Mouse (Mus musculus): ENCODE results near the gene Ypel3. TPM values are rescaled to one million over a fixed set of nuclear protein-coding genes. Genes with fewer than 3 reads are reported as not detected.

The Ypel3 gene
- polyA plus RNA-seq, 1 experiment from 2014 or later = 246 TPM

DNA sequence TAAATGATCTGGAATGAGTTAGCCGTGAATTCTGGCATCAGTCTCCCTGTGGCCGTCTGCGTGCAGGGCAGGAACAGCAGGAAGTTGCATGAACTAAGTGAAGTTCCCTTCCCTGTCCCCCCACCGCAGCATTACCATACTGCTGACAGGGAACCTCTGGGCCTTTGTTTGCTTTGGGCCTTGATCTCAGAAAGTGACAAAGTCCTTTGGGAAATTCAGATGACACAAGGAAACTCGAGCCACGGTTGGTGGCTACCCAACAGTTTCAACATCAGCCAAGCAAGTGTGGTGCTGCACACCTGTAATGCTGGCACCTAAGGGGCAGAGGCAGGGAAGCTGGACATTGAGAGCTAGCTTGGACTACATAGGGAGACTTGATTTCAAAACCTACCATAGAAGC, 30.0 kb upstream of the Ypel3 start:
- Histone ChIP-seq H3K4me1 (ENCODE audit: control insufficient read depth, insufficient read depth, low read length) (no peaks in the 10 kb centered on the region), H3K4me2 (ENCODE audit: low read depth, low read length) (no peak overlapping the region), H3K27me3 (ENCODE audit: control insufficient read depth, insufficient read depth, low read length) (no peaks in the 10 kb centered on the region), H3K27ac (ENCODE audit: low read depth, low read length) (no peak overlapping the region), H3K4me3 (ENCODE audit: low read depth, low read length) (no peak overlapping the region), H3K36me3 (ENCODE audit: control insufficient read depth, insufficient read depth, low read length) (no peaks in the 10 kb centered on the region), H3K9ac (replicated peaks; ENCODE audit: low read depth, low read length) (no peak overlapping the region), H3K9me3 (ENCODE audit: control insufficient read depth, low read length) (no peaks in the 10 kb centered on the region)
- no peak for ATAC-seq (ENCODE audit: low read depth)
- 46% methylated on average over 6 of the region's 6 CpGs for WGBS

DNA sequence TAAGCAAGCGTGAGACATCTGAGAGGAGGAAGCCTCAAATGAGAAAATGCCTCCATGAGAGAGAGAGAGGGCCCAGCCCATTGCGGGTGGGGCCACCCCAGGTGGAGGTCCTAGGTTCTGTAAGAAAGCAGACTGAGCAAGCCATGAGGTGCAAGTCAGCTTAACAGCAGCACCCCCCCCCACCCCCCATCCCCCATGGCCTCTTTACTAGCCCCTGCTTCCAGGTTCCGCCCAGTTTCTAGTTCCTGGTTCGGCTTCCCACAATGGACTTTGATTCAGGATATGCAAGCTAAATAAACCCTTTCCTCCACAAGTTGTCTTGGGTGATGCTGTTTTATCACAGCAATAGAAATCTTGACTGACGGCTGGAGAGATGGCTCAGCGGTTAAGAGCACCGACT, 27.9 kb upstream of the Ypel3 start:
- no peaks in the 10 kb centered on the region for H3K27me3 ChIP-seq (ENCODE audit: control insufficient read depth, insufficient read depth, low read length)
- no peaks in the 10 kb centered on the region for H3K4me1 ChIP-seq (ENCODE audit: control insufficient read depth, insufficient read depth, low read length)
- no peaks in the 10 kb centered on the region for H3K9me3 ChIP-seq (ENCODE audit: control insufficient read depth, low read length)
- no peaks in the 10 kb centered on the region for H3K36me3 ChIP-seq (ENCODE audit: control insufficient read depth, insufficient read depth, low read length)
- 82% methylated on average over 7 of the region's 7 CpGs for WGBS
- no peak overlapping the region for H3K27ac ChIP-seq (ENCODE audit: low read depth, low read length)
- no peak overlapping the region for H3K9ac ChIP-seq (replicated peaks; ENCODE audit: low read depth, low read length)
- no peak overlapping the region for H3K4me3 ChIP-seq (ENCODE audit: low read depth, low read length)
- ATAC-seq (ENCODE audit: low read depth) = no peak
- H3K4me2 ChIP-seq (ENCODE audit: low read depth, low read length) = no peak overlapping the region

DNA sequence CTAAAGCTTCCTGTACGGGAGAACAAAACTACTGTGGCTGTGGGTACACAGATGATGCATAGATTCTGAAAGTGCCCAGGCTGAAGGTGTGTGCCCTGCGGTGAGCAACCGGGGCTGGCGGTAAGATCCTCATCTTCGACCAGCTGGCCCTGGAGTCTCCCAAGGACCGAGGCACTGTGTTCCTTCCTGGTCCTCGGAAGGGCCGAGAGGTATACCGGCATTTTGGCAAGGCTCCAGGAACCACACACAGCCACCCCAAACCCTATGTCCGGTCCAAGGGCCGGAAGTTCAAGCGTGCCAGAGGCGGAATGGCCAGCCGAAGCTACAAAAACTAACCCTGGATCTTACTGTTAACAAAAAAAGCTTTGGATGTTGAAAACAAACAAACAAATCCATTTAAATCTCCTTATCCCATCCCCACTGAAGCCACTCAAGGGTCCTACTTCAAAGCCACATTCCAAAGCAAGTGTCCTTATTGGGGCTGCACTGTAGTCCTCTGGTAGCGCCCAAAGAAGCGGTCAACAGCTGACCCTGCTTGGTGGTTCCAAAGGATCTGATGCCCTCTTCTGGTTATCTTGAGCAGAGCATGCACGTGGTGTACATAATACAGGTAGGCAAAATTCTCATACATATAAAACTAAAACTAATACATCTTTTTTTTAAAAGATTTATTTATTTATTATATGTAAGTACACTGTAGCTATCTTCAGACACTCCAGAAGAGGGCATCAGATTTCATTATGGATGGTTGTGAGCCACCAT, 27.0 kb upstream of the Ypel3 start:
- 95% methylated on average over 17 of the region's 17 CpGs for WGBS
- Histone ChIP-seq H3K36me3 (ENCODE audit: control insufficient read depth, insufficient read depth, low read length) (no peaks in the 10 kb centered on the region), H3K27me3 (ENCODE audit: control insufficient read depth, insufficient read depth, low read length) (no peaks in the 10 kb centered on the region), H3K4me2 (ENCODE audit: low read depth, low read length) (no peak overlapping the region), H3K9ac (replicated peaks; ENCODE audit: low read depth, low read length) (no peak overlapping the region), H3K9me3 (ENCODE audit: control insufficient read depth, low read length) (no peaks in the 10 kb centered on the region), H3K27ac (ENCODE audit: low read depth, low read length) (no peak overlapping the region), H3K4me3 (ENCODE audit: low read depth, low read length) (no peak overlapping the region), H3K4me1 (ENCODE audit: control insufficient read depth, insufficient read depth, low read length) (no peaks in the 10 kb centered on the region)
- ATAC-seq (ENCODE audit: low read depth) = no peak

DNA sequence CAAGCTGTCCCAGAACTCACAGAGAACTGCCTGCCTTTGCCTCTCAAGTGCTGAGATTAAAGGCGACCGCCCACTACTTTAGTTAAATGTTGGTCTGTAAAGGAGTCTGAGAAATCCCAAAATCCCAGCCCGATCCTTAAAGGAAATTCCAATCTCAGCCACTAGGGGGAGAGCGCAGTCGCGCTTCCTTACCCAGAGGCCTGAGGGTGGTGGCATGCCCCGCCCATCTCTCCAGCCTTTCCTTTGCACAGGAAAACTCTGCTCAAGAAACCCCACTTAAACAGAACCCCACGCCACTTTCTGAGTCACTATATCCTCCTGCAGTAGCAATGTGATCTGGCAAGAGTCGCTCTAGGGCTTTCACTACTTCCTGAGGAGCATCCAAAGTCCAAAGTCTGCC, 21.9 kb upstream of the Ypel3 start:
- Histone ChIP-seq H3K27ac (ENCODE audit: low read depth, low read length) (no peak overlapping the region), H3K4me1 (ENCODE audit: control insufficient read depth, insufficient read depth, low read length) (no peaks in the 10 kb centered on the region), H3K9ac (replicated peaks; ENCODE audit: low read depth, low read length) (no peak overlapping the region), H3K9me3 (ENCODE audit: control insufficient read depth, low read length) (no peaks in the 10 kb centered on the region), H3K36me3 (ENCODE audit: control insufficient read depth, insufficient read depth, low read length) (no peaks in the 10 kb centered on the region), H3K27me3 (ENCODE audit: control insufficient read depth, insufficient read depth, low read length) (no peaks in the 10 kb centered on the region), H3K4me2 (ENCODE audit: low read depth, low read length) (0 out of 2 replicates have a peak overlapping the region, but pooled peaks have one; percentile 9), H3K4me3 (ENCODE audit: low read depth, low read length) (no peak overlapping the region)
- WGBS = 1% methylated on average over 9 of the region's 9 CpGs
- ATAC-seq (ENCODE audit: low read depth) = peak; percentile 65; the same call in 1 of the 2 replicates

DNA sequence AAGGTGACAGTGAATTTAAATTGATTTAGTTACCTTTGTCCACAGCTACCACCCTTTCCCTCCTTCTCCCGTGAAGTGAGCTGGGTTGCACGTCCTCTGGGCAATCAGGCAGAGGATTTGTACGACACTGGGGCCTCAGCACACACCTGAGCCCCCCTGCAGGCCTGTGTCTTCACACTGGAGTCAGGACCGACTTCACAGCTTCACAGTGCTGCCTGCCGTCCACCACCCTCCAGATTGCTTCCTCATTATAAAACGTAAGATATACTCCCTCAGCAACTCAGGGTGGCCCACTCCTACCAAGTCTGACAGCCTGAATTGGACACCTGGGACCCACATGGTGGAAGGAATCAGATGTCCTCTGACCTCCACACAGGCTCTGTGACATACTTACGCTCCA, 18.2 kb upstream of the Ypel3 start:
- Histone ChIP-seq H3K9ac (replicated peaks; ENCODE audit: low read depth, low read length) (no peak overlapping the region), H3K36me3 (ENCODE audit: control insufficient read depth, insufficient read depth, low read length) (no peaks in the 10 kb centered on the region), H3K27ac (ENCODE audit: low read depth, low read length) (no peak overlapping the region), H3K27me3 (ENCODE audit: control insufficient read depth, insufficient read depth, low read length) (no peaks in the 10 kb centered on the region), H3K4me2 (ENCODE audit: low read depth, low read length) (no peak overlapping the region), H3K4me1 (ENCODE audit: control insufficient read depth, insufficient read depth, low read length) (peaks cover 19% of the 10 kb centered on the region), H3K9me3 (ENCODE audit: control insufficient read depth, low read length) (no peaks in the 10 kb centered on the region), H3K4me3 (ENCODE audit: low read depth, low read length) (no peak overlapping the region)
- 0 out of 2 replicates have a peak, but pooled peaks have one; percentile 2 for ATAC-seq (ENCODE audit: low read depth)
- WGBS = 52% methylated on average over 7 of the region's 7 CpGs

DNA sequence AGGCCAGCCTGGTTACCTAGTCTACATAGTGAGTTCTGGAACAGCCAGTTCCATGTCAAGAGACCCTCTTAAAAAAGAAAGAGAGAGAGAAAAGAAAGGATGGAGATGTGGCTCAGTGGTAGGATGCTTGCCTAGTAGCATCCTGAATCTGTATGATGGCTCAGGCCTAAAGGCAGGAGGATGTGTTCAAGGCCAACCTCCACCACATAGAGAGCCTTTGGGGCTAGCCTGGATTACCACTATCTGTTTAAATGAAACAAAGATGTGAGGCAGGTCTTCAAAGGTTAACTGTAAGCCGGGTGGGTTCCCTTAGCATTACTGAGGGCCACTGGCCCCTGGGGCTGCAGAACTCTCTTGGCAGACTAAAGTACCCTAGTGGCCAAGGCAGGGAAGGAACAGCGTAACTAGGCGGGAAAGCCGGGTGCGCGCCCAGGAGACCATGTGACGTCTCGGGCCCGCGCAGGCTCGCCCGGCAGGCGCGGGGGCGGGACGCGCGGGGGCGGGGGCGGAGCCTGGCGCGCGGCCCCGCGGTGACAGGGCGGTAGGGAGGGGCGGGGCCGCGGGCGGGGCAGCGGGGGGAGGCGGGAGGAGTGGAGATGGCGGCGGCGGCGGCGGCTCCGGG, 17.6 kb upstream of the Ypel3 start, which contains the start of gene Mapk3:
Gene Mapk3 (plus strand): TSS at position 552 of the 622 bp plus-strand sequence.
- Histone ChIP-seq H3K9ac (replicated peaks; ENCODE audit: low read depth, low read length) (peak within 1 kb of the TSS; percentile 83), H3K36me3 (ENCODE audit: control insufficient read depth, insufficient read depth, low read length) (no peaks in the 10 kb centered on the region; the same call in 1 of the 2 replicates), H3K27ac (ENCODE audit: low read depth, low read length) (peak within 1 kb of the TSS; percentile 85), H3K4me2 (ENCODE audit: low read depth, low read length) (peak within 1 kb of the TSS; percentile 59), H3K27me3 (ENCODE audit: control insufficient read depth, insufficient read depth, low read length) (no peaks in the 10 kb centered on the region), H3K4me1 (ENCODE audit: control insufficient read depth, insufficient read depth, low read length) (peaks cover 19% of the 10 kb centered on the region), H3K9me3 (ENCODE audit: control insufficient read depth, low read length) (no peaks in the 10 kb centered on the region), H3K4me3 (ENCODE audit: low read depth, low read length) (peak within 1 kb of the TSS; percentile 66)
- ATAC-seq (ENCODE audit: low read depth) = peak; percentile 68
- 1% methylated on average over 33 of the region's 38 CpGs for WGBS

DNA sequence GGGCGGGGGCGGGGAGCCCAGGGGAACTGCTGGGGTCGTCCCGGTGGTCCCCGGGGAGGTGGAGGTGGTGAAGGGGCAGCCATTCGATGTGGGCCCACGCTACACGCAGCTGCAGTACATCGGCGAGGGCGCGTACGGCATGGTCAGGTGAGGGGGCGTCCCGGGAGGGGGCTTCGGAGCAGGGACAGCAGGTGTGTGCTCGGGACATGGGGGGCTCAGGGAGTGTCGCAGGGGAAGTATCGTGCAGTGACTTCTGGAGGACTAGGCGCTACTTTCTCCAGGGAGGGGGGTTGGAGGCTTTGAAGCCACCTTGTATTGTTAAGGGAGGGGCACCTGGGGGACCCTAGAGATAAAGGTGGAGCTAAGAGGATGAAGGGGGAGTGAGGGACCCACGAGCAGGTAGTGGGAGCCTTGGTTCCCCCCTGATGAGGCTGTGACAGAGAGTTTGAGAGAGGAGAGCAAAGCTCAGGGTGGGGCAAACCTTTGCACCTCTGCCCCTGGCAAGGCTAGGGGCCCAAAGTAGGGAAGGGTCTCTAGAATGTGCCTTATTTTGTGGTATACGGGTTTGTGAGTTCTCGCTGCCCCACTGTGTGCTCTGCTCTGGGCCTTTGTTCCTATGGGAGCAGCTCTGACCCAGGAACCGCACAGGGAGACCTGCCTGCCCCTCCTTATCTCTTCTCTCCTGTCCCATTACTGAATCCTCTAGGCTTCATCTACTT, 16.9 kb upstream of the Ypel3 start:
- Histone ChIP-seq H3K4me1 (ENCODE audit: control insufficient read depth, insufficient read depth, low read length) (peaks cover 19% of the 10 kb centered on the region), H3K27ac (ENCODE audit: low read depth, low read length) (peak overlapping the region; percentile 85), H3K9me3 (ENCODE audit: control insufficient read depth, low read length) (no peaks in the 10 kb centered on the region), H3K9ac (replicated peaks; ENCODE audit: low read depth, low read length) (peak overlapping the region; percentile 83), H3K27me3 (ENCODE audit: control insufficient read depth, insufficient read depth, low read length) (no peaks in the 10 kb centered on the region), H3K4me3 (ENCODE audit: low read depth, low read length) (peak overlapping the region; percentile 66), H3K36me3 (ENCODE audit: control insufficient read depth, insufficient read depth, low read length) (peaks cover 2% of the 10 kb centered on the region; the same call in 1 of the 2 replicates), H3K4me2 (ENCODE audit: low read depth, low read length) (peak overlapping the region; percentile 59)
- ATAC-seq (ENCODE audit: low read depth) = peak; percentile 68
- 2% methylated on average over 24 of the region's 24 CpGs for WGBS

DNA sequence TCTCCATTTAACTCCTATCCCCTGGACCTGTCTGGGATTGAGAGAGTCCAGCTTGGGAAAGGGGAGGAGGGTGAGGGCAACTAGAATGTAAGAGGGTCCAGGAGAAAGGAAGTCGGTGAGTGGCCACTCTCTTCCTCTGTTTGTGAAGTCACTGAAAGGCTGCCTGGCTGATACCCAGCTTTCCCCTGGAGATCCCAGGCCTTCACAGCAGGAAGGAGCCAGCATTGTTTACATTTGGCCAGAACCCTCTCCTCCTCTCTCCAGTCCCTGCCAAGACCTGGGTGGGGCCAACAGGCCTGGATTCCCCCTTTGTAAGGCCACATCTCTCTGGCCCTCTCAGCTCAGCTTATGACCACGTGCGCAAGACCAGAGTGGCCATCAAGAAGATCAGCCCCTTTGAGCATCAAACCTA, 16.4 kb upstream of the Ypel3 start:
- no peaks in the 10 kb centered on the region for H3K27me3 ChIP-seq (ENCODE audit: control insufficient read depth, insufficient read depth, low read length)
- peak overlapping the region; percentile 59 for H3K4me2 ChIP-seq (ENCODE audit: low read depth, low read length)
- peaks cover 19% of the 10 kb centered on the region for H3K4me1 ChIP-seq (ENCODE audit: control insufficient read depth, insufficient read depth, low read length)
- peak overlapping the region; percentile 83 for H3K9ac ChIP-seq (replicated peaks; ENCODE audit: low read depth, low read length)
- peak overlapping the region; percentile 85 for H3K27ac ChIP-seq (ENCODE audit: low read depth, low read length)
- H3K9me3 ChIP-seq (ENCODE audit: control insufficient read depth, low read length) = no peaks in the 10 kb centered on the region
- ATAC-seq (ENCODE audit: low read depth) = peak; percentile 49; the same call in 1 of the 2 replicates
- peaks cover 6% of the 10 kb centered on the region for H3K36me3 ChIP-seq (ENCODE audit: control insufficient read depth, insufficient read depth, low read length)
- 21% methylated on average over 3 of the region's 3 CpGs for WGBS
- H3K4me3 ChIP-seq (ENCODE audit: low read depth, low read length) = peak overlapping the region; percentile 66
